Mouse (Mus musculus) E14TG2a.4 (cell line): ENCODE measurements around the gene Rcor2.

ENCODE experiments used
- CTCF ChIP-seq: conservative IDR thresholded peaks from 2 replicates; pipeline ENCODE4 v1.5.1; 2014; ENCODE audit warnings: low read length
- NANOG ChIP-seq: IDR thresholded peaks from 2 replicates; pipeline ENCODE4 v1.6.1; 2014; ENCODE audit warnings: borderline replicate concordance, low read length, mixed read lengths

DNA sequence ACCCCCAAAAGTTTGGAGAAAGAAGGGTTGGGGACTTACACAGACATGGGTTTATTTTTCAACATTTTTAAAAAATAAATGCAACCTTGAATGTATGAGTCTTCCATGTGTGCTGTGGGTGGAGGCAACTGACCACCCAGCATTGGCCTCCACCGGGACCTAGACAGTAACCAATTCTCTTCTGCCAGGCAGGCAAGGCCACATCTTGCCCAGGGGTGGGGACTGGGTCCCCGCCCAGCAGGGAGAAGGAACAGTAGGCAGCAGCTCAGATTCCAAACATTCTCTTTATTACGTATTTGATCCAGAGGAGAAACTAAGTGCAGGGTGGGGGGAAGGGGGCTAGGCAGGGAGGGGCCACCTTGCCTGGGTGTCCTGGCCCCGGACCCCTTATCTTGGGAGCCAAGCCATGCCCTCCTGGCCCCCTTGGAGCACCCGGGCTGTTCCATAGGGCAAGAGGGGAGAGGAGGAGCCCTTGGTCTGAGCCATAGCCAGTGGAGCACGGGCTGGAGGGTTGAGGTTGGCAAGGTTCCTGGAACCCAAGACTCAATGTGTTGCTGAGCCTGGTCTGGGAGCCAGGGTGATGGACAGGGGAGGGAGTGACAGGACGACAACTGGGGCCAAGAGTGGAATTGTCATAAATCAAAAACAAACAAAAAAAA lies 8.1 kb downstream of the Rcor2 start:
- no peak for TF ChIP-seq CTCF
- TF ChIP-seq NANOG = no peak
